Mouse (Mus musculus) layer of hippocampus, postnatal 14 days (tissue): ENCODE measurements at regions not wholly inside any gene's neighbourhood (a gene's known extent, or its start where the extent isn't known, plus 50 kb on each side); places are given as distances from the start of the nearest gene placed in this dataset.

Source experiments
- microRNA-seq, 2 experiments: library from miRNA; unstranded; fragments of <30 nt; microRNA quantifications; one replicate each; pipeline ENCODE4 v1.2.0; 2021

Small RNAs in the stretch of these regions (microRNA-seq; reads per million reads assigned to microRNA genes)
- gene Gm27392 = 0 reads per million in 2 experiments
